Mouse (Mus musculus) lung, embryonic 14.5 days (tissue): ENCODE measurements at regions not wholly inside any gene's neighbourhood (a gene's known extent, or its start where the extent isn't known, plus 50 kb on each side); places are given as distances from the start of the nearest gene placed in this dataset.

Source experiments
- ATAC-seq: fragments of 200-750 bp; cut with Nextera tagmentation; 2 replicates; pipeline ENCODE4 v1.8.0; 2017; ENCODE audit warnings: mild to moderate bottlenecking, moderate TSS enrichment, moderate library complexity; ENCODE audit not compliant: insufficient read depth
- DNase-seq: peaks from one replicate; pipeline ENCODE4 v3.0.0-alpha.2; 2015
- H3K27ac ChIP-seq: fragments of 300-500 bp; sonication (generic); 2 replicates; pipeline ENCODE4 v1.5.1; 2014; ENCODE audit warnings: low read depth, mild to moderate bottlenecking, moderate library complexity
- H3K27me3 ChIP-seq: fragments of 300-500 bp; sonication (generic); 2 replicates; pipeline ENCODE4 v1.6.1; 2014; ENCODE audit warnings: low read length, control low read depth; ENCODE audit not compliant: insufficient read depth
- H3K36me3 ChIP-seq: fragments of 300-500 bp; sonication (generic); 2 replicates; pipeline ENCODE4 v1.6.1; 2014; ENCODE audit warnings: control low read depth; ENCODE audit not compliant: insufficient read depth
- H3K4me1 ChIP-seq: fragments of 300-500 bp; sonication (generic); 2 replicates; pipeline ENCODE4 v1.6.1; 2014; ENCODE audit warnings: antibody characterized with exemption, control low read depth; ENCODE audit not compliant: insufficient read depth
- H3K4me2 ChIP-seq: fragments of 300-500 bp; sonication (generic); 2 replicates; pipeline ENCODE4 v1.6.1; 2014; ENCODE audit warnings: mild to moderate bottlenecking
- H3K4me3 ChIP-seq: fragments of 300-500 bp; sonication (generic); 2 replicates; pipeline ENCODE4 v1.5.1; 2014; ENCODE audit warnings: low read depth, low read length
- H3K9ac ChIP-seq: fragments of 300-500 bp; sonication (generic); 2 replicates; pipeline ENCODE4 v1.6.1; 2014
- H3K9me3 ChIP-seq: fragments of 300-500 bp; sonication (generic); 2 replicates; pipeline ENCODE4 v1.6.1; 2016; ENCODE audit warnings: low read depth, low read length, control low read depth
- CTCF ChIP-seq: IDR thresholded peaks from 2 replicates; pipeline ENCODE4 v1.5.1; 2016; ENCODE audit warnings: antibody characterized with exemption, low read depth
- WGBS: fragments of 180-500 bp; shearing (Covaris S2); extraction: QIAGEN DNeasy Blood & Tissue Kit; methylation state at CpG from one replicate; pipeline ENCODE4 v1.1.7; 2014; 5-methylcytosine and 5-hydroxymethylcytosine counted together

DNA sequence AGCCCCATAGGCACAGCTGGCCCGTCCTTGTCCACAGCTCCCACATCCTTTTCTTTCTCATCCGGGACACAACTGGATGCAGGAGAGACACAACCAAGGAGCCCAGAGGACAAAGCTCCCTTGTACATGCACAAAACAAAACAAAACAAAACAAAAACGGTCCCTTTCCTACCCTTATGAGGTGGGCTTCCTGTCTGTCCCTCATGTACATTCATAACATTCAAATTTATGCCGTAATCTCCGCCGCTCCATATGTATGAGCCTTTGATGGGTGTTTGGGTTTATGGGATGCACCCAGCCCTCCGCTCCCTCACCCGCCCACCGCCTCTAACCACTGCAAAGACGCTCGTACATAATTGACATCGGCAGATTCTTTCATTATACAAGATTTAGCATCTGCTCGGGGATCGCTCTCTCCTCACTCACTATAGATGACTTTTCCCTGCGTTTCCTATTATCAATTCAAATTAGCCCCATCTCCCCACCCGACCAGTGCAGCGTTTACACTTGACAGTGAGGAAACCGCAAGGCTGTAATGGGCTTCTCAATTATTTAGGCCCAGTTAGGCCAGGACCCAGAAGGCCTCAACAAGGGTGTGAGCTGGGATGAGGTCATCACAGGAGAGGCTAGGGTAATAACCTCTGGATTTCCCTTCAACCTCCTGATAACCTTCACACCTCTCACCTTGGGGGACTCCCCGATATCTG lies 51.5 kb upstream of the Btrc start:
- ATAC-seq (no peak), DNase-seq (no peak)
- TF ChIP-seq CTCF, result no peak
- H3K27me3 ChIP-seq, result 0 out of 2 replicates have a peak, but pooled peaks cover under 1% of the 10 kb centered on the region
- no peaks in the 10 kb centered on the region for H3K9me3 ChIP-seq
- no peaks in the 10 kb centered on the region for H3K36me3 ChIP-seq
- H3K4me1 ChIP-seq, result 0 out of 2 replicates have a peak, but pooled peaks cover 3% of the 10 kb centered on the region
- 67% methylated on average over 19 of the region's 19 CpGs for WGBS
- H3K4me3 ChIP-seq, result no peak overlapping the region
- no peak overlapping the region for H3K4me2 ChIP-seq
- H3K9ac ChIP-seq, result no peak overlapping the region
- no peak overlapping the region for H3K27ac ChIP-seq

DNA sequence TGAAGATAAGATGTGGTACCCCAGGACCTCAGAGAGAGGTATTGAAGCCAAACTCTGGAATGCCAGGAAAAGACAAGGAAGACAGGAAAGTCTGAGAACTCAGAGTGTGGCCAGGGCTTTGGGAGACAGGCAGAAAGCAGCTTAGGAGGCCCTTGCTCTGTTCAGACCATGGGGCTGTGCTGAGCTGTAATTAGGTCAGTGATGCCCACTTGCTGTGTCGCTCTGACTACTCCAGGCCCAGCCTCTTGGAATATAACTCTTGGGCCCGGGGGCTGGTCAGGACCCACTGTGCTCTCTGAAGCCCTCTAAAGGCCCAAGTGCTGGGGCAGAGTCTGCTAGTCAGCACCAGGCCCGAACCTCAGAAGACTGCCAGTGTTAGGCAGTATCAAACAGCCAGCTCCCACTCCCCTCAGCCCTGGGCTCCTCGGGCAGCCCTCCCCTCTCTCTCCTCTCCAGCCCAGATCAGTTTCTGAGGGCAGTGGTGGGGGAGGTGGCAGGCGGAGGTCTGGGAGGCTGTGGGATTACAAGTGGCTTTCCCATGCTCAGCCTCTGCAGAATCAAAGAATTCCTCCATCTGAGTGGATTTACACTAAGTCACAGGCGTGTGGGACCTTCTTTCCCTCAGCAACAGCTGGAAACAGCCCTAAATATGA lies 50.7 kb upstream of the Btrc start:
- WGBS, result 21% methylated on average over 6 of the region's 6 CpGs
- no peak for DNase-seq

More for the DNA sequence above, 50.7 kb upstream of the Btrc start:
- no peak overlapping the region for H3K4me3 ChIP-seq
- H3K27me3 ChIP-seq, result no peaks in the 10 kb centered on the region
- ATAC-seq, result no peak
- no peak overlapping the region for H3K9ac ChIP-seq
- no peak for TF ChIP-seq CTCF
- H3K4me1 ChIP-seq, result 0 out of 2 replicates have a peak, but pooled peaks cover 8% of the 10 kb centered on the region
- H3K9me3 ChIP-seq, result no peaks in the 10 kb centered on the region
- no peaks in the 10 kb centered on the region for H3K36me3 ChIP-seq
- H3K4me2 ChIP-seq, result no peak overlapping the region
- no peak overlapping the region for H3K27ac ChIP-seq
